Mouse (Mus musculus) liver, embryonic 14.5 days (tissue): ENCODE results near the gene Map2k5. TPM values are rescaled to one million over a fixed set of nuclear protein-coding genes. Genes with fewer than 3 reads are reported as not detected.

ENCODE experiments used
- ATAC-seq: fragments of 200-750 bp; cut with Nextera tagmentation; 2 replicates; pipeline ENCODE4 v1.8.0; 2017; ENCODE audit warnings: moderate number of reproducible peaks, mild to moderate bottlenecking, moderate library complexity; ENCODE audit not compliant: insufficient read depth
- DNase-seq, 3 experiments: peaks; one replicate each; pipeline ENCODE4 v3.0.0-alpha.2; 2012 to 2013; ENCODE audit warnings: low read depth in 3 of 3, low spot score in 3 of 3
- H3K27ac ChIP-seq: fragments of 300-500 bp; sonication (generic); 2 replicates; pipeline ENCODE4 v1.5.1; 2014; ENCODE audit warnings: moderate library complexity, mild to moderate bottlenecking, control low read depth, inconsistent platforms
- H3K27me3 ChIP-seq: fragments of 300-500 bp; sonication (generic); 2 replicates; pipeline ENCODE4 v1.6.1; 2014; ENCODE audit warnings: mild to moderate bottlenecking, low read length, moderate library complexity; ENCODE audit not compliant: control insufficient read depth, insufficient read depth
- H3K36me3 ChIP-seq: fragments of 300-500 bp; sonication (generic); replicated peaks from 2 replicates; pipeline ENCODE4 v1.6.1; 2014; ENCODE audit warnings: low read depth; ENCODE audit not compliant: control insufficient read depth, insufficient read depth
- H3K4me1 ChIP-seq, 2 experiments: fragments of 200-500 bp in 1 of 2; fragments of 300-500 bp in 1 of 2; sonication (generic) in 1 of 2; replicated peaks; 2 replicates each; pipeline ENCODE4 v1.6.1; 2012 to 2014; ENCODE audit warnings: antibody characterized with exemption in 1 of 2, inconsistent platforms in 1 of 2, low read length in 1 of 2; ENCODE audit not compliant: control insufficient read depth in 2 of 2, insufficient read depth in 2 of 2
- H3K4me2 ChIP-seq: fragments of 300-500 bp; sonication (generic); 2 replicates; pipeline ENCODE4 v1.6.1; 2014; ENCODE audit warnings: low read depth, mild to moderate bottlenecking, control low read depth, moderate library complexity
- H3K4me3 ChIP-seq, 2 experiments: fragments of 200-500 bp in 1 of 2; fragments of 300-500 bp in 1 of 2; sonication (generic) in 1 of 2; 2 replicates each; pipeline ENCODE4 v1.5.1; 2012 to 2014; ENCODE audit warnings: low read depth in 2 of 2, low read length in 2 of 2, mild to moderate bottlenecking in 2 of 2, control low read depth in 1 of 2, inconsistent platforms in 1 of 2, moderate library complexity in 1 of 2; ENCODE audit not compliant: insufficient read depth in 1 of 2
- H3K9ac ChIP-seq: fragments of 300-500 bp; sonication (generic); replicated peaks from 2 replicates; pipeline ENCODE4 v1.6.1; 2014; ENCODE audit warnings: mild to moderate bottlenecking, control low read depth, moderate library complexity
- H3K9me3 ChIP-seq: fragments of 300-500 bp; sonication (generic); 2 replicates; pipeline ENCODE4 v1.6.1; 2016; ENCODE audit warnings: low read length, mixed read lengths; ENCODE audit not compliant: control insufficient read depth
- CTCF ChIP-seq: IDR thresholded peaks from 2 replicates; pipeline ENCODE4 v1.5.1; 2016; ENCODE audit warnings: antibody characterized with exemption, low read depth, control low read depth
- EP300 ChIP-seq: IDR thresholded peaks from 2 replicates; pipeline ENCODE4 v1.6.1; 2016; ENCODE audit warnings: antibody characterized with exemption, low read depth
- WGBS: fragments of 180-500 bp; shearing (Covaris S2); extraction: QIAGEN DNeasy Blood & Tissue Kit; methylation state at CpG from one replicate; pipeline ENCODE4 v1.1.7; 2014; ENCODE audit not compliant: insufficient replicate concordance; 5-methylcytosine and 5-hydroxymethylcytosine counted together
- polyA plus RNA-seq, 2 experiments: library from polyadenylated mRNA; depleted of rRNA in 1 of 2; stranded (reverse) in 1 of 2; unstranded in 1 of 2; fragments of >200 nt; fragmentation: Nextera tagmentation in 1 of 2; extraction: Ambion mirVana in 1 of 2; gene quantifications; 2 replicates each; pipeline versions ENCODE4 v1.2.1 to v1.2.3; 2012 to 2014

Gene Map2k5
- polyA plus RNA-seq, 2 experiments: 6.1 to 7.4 TPM

DNA sequence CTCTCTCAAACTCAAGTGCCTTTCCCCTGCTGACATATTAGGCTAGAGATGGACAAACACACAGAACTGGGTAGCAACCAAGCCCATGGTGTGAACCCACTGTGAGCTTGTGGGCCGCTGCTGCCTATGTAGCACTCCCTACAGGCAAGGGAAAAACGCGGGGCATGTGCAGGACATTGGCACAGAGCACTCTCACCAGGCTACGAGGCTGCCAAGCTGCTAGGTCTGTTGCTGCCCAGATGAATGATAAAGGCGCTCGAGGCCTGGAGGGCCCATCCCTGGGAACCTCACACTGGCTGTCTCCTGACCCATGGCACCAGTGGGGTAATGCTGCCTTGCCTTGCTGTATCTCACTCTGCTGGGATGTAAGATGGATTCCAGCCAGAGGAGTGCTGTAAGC lies 31.7 kb downstream of the Map2k5 start:
- WGBS: 69% methylated on average over 6 of the region's 6 CpGs
- no peak for ATAC-seq
- Histone ChIP-seq H3K27ac (no peak overlapping the region), H3K27me3 (no peaks in the 10 kb centered on the region), H3K9ac (no peak overlapping the region), H3K4me1 (0 out of 4 replicates have a peak, but pooled peaks cover 0 to 2% of the 10 kb centered on the region in 2 experiments), H3K4me2 (no peak overlapping the region), H3K9me3 (no peaks in the 10 kb centered on the region), H3K36me3 (no peaks in the 10 kb centered on the region), H3K4me3 (no peak overlapping the region)
- DNase-seq: no peak
- TF ChIP-seq CTCF (no peak), EP300 (no peak)

- no peak for DNase-seq
- Histone ChIP-seq H3K36me3 (no peaks in the 10 kb centered on the region), H3K9ac (no peak overlapping the region), H3K27ac (no peak overlapping the region), H3K9me3 (no peaks in the 10 kb centered on the region), H3K27me3 (no peaks in the 10 kb centered on the region), H3K4me1 (no peaks in the 10 kb centered on the region), H3K4me3 (no peak overlapping the region), H3K4me2 (no peak overlapping the region)
- WGBS: 66% methylated on average over 3 of the region's 3 CpGs
- TF ChIP-seq CTCF (0 out of 2 replicates have a peak, but pooled peaks have one; percentile 14), EP300 (no peak)
- ATAC-seq: no peak
These were observed 35.9 kb downstream of the Map2k5 start for GRCm38 (mm10) chr9:63341761-63342160.

- Histone ChIP-seq H3K9me3 (no peaks in the 10 kb centered on the region), H3K27ac (no peak overlapping the region), H3K4me3 (no peak overlapping the region), H3K4me1 (no peaks in the 10 kb centered on the region), H3K9ac (no peak overlapping the region), H3K27me3 (no peaks in the 10 kb centered on the region), H3K36me3 (no peaks in the 10 kb centered on the region), H3K4me2 (no peak overlapping the region)
- ATAC-seq (no peak), DNase-seq (no peak)
- TF ChIP-seq EP300 (no peak), CTCF (no peak)
- WGBS: 77% methylated on average over 6 of the region's 6 CpGs
These were observed 38.4 kb downstream of the Map2k5 start for GRCm38 (mm10) chr9:63339256-63339655.

GRCm38 (mm10) chr9:63338716-63339115 lies 39.0 kb downstream of the Map2k5 start:
- 79% methylated on average over 6 of the region's 6 CpGs for WGBS
- no peak overlapping the region for H3K4me2 ChIP-seq

DNA sequence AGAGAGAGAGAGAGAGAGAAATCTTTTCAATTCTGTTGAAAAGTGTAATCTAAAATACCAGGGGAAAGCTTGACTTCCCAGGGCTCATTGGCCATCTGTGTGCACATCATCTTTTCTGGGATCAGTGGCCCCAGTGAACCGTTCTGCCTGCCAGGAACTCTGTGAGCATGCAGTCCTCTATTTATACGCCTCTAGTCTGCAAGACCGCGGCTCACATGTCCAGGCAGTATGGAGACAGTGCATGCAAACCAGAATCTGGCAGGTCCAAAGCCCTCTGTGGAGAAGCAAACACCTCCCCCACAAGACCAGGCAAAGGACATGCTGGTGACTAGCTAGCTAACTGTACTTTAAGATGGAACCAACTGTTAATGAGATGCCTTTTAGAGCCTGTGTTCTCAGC lies 41.9 kb downstream of the Map2k5 start:
- H3K27ac ChIP-seq: no peak overlapping the region
- H3K27me3 ChIP-seq: no peaks in the 10 kb centered on the region
- 81% methylated on average over 4 of the region's 4 CpGs for WGBS
- no peak for DNase-seq
- no peak for ATAC-seq
- H3K9ac ChIP-seq: no peak overlapping the region
- H3K36me3 ChIP-seq: no peaks in the 10 kb centered on the region
- no peak overlapping the region for H3K4me3 ChIP-seq
- TF ChIP-seq CTCF: no peak
- TF ChIP-seq EP300: no peak
- no peaks in the 10 kb centered on the region for H3K4me1 ChIP-seq
- H3K4me2 ChIP-seq: no peak overlapping the region
- no peaks in the 10 kb centered on the region for H3K9me3 ChIP-seq

More at GRCm38 (mm10) chr9:63338716-63339115, 39.0 kb downstream of the Map2k5 start:
- TF ChIP-seq EP300: no peak
- ATAC-seq: no peak
- no peak overlapping the region for H3K27ac ChIP-seq
- H3K9me3 ChIP-seq: no peaks in the 10 kb centered on the region
- no peak overlapping the region for H3K4me3 ChIP-seq
- no peaks in the 10 kb centered on the region for H3K36me3 ChIP-seq
- H3K9ac ChIP-seq: no peak overlapping the region
- H3K27me3 ChIP-seq: no peaks in the 10 kb centered on the region
- no peak for DNase-seq
- no peaks in the 10 kb centered on the region for H3K4me1 ChIP-seq
